Mouse (Mus musculus): ENCODE measurements around the gene Dhdds.
A peak's percentile ranks its signal among the peaks of the same experiment; 100 is the strongest.

The Dhdds gene

GRCm38 (mm10) chr4:134000466-134001438 lies at the start of gene Dhdds:
Gene Dhdds, minus strand, starts transcription at chr4:134000918.
- peak; percentile 97 to 98 for DNase-seq (ENCODE audit: low spot score in 2 of 2)

- no peak for DNase-seq (ENCODE audit: low spot score in 2 of 2)
Observed at GRCm38 (mm10) chr4:134047648-134048047, 46.9 kb upstream of the Dhdds start.

GRCm38 (mm10) chr4:134043041-134043440 lies 42.3 kb upstream of the Dhdds start:
- no peak for DNase-seq (ENCODE audit: low spot score in 2 of 2)

GRCm38 (mm10) chr4:134041317-134042123 lies 40.8 kb upstream of the Dhdds start:
- DNase-seq (ENCODE audit: low spot score in 2 of 2) = no peak

GRCm38 (mm10) chr4:134035953-134036352 lies 35.2 kb upstream of the Dhdds start:
- peak; percentile 64 to 91 for DNase-seq (ENCODE audit: low spot score in 2 of 2)

- no peak for DNase-seq (ENCODE audit: low spot score in 2 of 2)
Observed at GRCm38 (mm10) chr4:134025802-134026201, 25.1 kb upstream of the Dhdds start.

- DNase-seq (ENCODE audit: low spot score in 2 of 2) = peak; percentile 68 to 86
Observed at GRCm38 (mm10) chr4:134020621-134021020, 19.9 kb upstream of the Dhdds start.

GRCm38 (mm10) chr4:134019641-134020351 lies 19.1 kb upstream of the Dhdds start:
- DNase-seq (ENCODE audit: low spot score in 2 of 2) = no peak

- no peak for DNase-seq (ENCODE audit: low spot score in 2 of 2)
Observed at GRCm38 (mm10) chr4:134019210-134019609, 18.5 kb upstream of the Dhdds start.

- DNase-seq (ENCODE audit: low spot score in 2 of 2) = no peak
Observed at GRCm38 (mm10) chr4:134018779-134019145, 18.0 kb upstream of the Dhdds start, which contains the start of gene Lin28a. Gene Lin28a, minus strand, starts transcription at chr4:134018841.

GRCm38 (mm10) chr4:134018038-134018778 lies 17.5 kb upstream of the Dhdds start:
- no peak for DNase-seq (ENCODE audit: low spot score in 2 of 2)

- no peak for DNase-seq (ENCODE audit: low spot score in 2 of 2)
Observed at GRCm38 (mm10) chr4:134017201-134017865, 16.6 kb upstream of the Dhdds start.

GRCm38 (mm10) chr4:134016767-134017166 lies 16.0 kb upstream of the Dhdds start:
- no peak for DNase-seq (ENCODE audit: low spot score in 2 of 2)

GRCm38 (mm10) chr4:134016208-134016607 lies 15.5 kb upstream of the Dhdds start:
- no peak for DNase-seq (ENCODE audit: low spot score in 2 of 2)

- no peak for DNase-seq (ENCODE audit: low spot score in 2 of 2)
Observed at GRCm38 (mm10) chr4:134012858-134013528, 12.3 kb upstream of the Dhdds start.

- no peak for DNase-seq (ENCODE audit: low spot score in 2 of 2)
Observed at GRCm38 (mm10) chr4:134011450-134012414, 11.0 kb upstream of the Dhdds start.

- DNase-seq (ENCODE audit: low spot score in 2 of 2) = no peak
Observed at GRCm38 (mm10) chr4:134009709-134010108, 9.0 kb upstream of the Dhdds start.

GRCm38 (mm10) chr4:134006845-134007244 lies 6.1 kb upstream of the Dhdds start:
- DNase-seq (ENCODE audit: low spot score in 2 of 2) = no peak

Measured in spleen, postnatal 4 days (tissue).